Mouse (Mus musculus) ES-CJ7 (cell line): Measurements from ENCODE around the gene A030005L19Rik.
"Not testable (repeated sequence)": the region's sequence is repeated elsewhere in the genome, so short reads cannot be mapped to it uniquely, and the experiment has no call there.

Experiments used
- DNase-seq: peaks from one replicate; pipeline ENCODE4 v3.0.0; 2011; ENCODE audit warnings: low read depth, low spot score

A030005L19Rik gene

DNA sequence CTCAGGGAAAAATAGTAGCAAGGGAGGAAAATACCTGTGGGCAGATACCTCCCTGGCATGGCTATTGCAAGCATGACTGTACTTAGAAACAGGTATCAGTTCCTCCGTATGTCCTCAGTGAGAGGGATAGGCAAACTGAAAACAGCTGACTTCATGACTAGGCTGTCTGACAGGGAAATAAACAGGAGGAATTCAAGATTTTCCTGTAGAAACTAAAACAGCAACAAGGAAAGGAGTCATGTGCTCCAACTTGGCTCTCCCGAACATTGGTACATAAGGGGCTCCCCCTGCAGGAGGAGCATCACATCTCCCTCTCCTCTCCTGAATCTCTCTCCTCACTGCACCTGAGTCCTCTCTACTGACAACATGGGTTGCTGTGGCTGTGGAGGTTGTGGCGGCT is at the start of gene A030005L19Rik:
Gene A030005L19Rik (plus strand): TSS at position 301 of the 400 bp plus-strand sequence.
- DNase-seq: peak; percentile 48

GRCm38 (mm10) chr1:82870202-82870601 is 42.9 kb upstream of the A030005L19Rik start:
- no peak for DNase-seq

- DNase-seq: no peak
These were observed 34.0 kb upstream of the A030005L19Rik start for GRCm38 (mm10) chr1:82879172-82879571.

DNA sequence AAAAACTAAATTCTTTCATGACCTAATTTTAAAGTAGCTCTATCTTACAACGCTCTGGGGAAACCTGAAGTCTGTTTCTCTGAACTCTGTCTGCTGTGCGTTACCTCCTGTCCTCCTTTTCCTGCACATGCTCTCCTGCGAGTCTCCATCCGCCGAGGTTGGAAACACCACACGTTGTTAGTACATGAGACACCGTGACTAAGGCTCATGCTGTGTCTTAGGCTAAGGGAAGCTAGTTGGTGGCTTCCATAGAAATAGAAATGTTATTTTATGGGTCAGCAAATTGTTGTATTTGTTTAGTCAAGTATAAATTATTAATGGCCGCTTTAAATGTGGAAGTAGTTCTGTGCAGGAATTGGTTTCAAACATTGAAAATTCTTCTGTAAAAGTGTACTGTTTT is 32.9 kb upstream of the A030005L19Rik start:
- no peak for DNase-seq

- no peak for DNase-seq
These were observed 19.9 kb upstream of the A030005L19Rik start for GRCm38 (mm10) chr1:82893269-82893668.

DNA sequence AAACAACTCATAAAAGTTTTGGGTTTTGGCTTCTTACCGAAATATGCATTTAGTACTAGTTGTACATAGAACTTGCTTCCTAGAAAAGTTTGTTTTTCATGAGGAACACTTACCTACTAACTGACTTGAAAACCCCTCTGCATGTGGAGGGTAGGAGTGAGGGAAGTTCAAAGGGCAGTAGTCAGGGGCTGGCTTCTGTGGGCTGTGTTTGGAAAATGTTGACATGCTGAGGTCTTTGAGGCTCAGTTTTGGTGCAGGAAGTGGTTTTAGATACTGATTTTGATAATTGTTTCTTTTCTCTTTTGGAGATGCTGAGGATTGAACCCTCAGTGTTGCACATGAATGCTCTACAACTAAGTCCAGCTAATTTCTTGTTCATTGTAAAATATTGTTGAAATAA is 12.6 kb upstream of the A030005L19Rik start:
- DNase-seq: no peak

- no peak for DNase-seq
These were observed 11.9 kb upstream of the A030005L19Rik start for GRCm38 (mm10) chr1:82901201-82901600.

DNA sequence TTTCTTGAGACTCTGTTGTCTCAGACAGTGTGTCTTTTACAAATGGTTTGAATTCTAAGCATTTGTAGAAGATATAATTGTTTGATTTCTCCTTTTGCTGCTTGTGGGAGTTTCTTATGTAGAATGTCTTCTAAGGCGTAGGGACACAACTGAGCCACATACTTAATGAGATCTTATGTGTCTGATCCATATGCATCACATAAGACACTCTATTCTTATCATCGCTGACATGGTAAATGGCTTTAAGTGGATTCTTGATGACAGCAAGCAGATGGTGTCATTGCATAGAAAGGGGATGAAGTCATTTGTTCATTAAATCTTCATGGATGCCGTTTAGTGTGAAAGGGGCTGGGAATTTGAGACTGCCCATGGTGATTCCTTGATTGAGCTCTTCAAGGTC is 7.2 kb upstream of the A030005L19Rik start:
- no peak for DNase-seq

DNA sequence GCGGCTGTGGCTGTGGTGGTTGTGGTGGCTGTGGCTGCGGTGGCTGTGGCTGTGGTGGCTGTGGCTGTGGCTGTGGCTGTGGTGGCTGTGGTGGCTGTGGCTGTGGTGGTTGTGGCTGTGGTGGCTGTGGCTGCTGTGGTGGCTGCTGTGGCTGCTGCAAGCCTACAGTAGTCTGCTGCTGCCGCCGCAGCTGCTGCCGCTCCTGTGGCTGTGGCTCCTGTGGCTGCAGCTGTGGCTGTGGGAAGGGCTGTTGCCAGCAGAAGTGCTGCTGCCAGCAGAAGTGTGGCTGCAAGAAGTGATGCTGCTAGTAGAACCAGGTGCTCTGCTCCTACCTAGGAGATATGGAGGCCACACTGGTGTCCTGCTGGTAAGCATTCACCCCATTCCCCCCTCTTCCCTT is 309 bp downstream of the A030005L19Rik start:
- DNase-seq: not testable (repeated sequence)

GRCm38 (mm10) chr1:82924650-82925049 is 11.5 kb downstream of the A030005L19Rik start, which contains the start of gene A030014E15Rik:
A030014E15Rik (plus strand) TSS chr1:82924917.
- DNase-seq: peak; percentile 31

GRCm38 (mm10) chr1:82930558-82930957 is 17.4 kb downstream of the A030005L19Rik start:
- not testable (repeated sequence) for DNase-seq

DNA sequence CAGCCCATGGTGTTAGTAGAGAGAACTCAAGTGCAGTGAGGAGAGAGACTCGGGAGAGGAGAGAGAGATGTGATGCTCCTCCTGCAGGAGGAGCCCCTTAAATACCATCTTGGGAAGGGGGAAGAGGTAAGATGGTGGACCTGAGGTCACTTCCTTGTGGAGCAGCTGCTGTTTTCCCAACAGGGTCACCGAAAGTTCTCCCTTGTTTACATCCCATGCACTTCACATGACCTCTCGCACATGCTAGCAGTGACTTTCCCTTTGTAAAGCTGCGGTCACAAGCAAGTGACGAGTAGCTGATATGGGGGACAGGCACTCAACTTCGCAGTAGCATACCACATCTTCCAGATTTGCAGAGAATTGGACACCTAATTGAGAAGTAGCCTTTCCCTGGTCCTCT is 18.2 kb downstream of the A030005L19Rik start, which contains the start of gene Gm6217:
Gene Gm6217 (minus strand): TSS at position 74 of the 400 bp plus-strand sequence.
- DNase-seq: not testable (repeated sequence)

DNA sequence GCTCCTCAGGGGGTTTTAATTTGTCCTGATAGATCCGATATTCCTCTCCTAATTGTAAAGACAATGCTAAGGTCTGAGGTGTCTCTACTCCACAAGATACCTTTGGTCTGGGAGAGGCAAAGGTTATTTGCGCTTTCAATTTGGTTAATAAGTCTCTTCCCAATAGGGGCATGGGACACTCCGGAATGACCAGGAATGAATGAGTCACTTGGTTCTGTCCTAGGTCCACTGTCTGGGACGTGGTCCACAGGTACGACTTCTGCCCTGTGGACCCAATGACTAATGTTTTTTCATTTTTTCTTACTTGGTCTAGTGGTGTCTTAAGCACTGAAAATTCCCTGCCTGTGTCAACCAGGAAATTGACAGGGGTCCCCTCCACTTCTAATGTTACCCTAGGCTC is 25.5 kb downstream of the A030005L19Rik start:
- no peak for DNase-seq

DNA sequence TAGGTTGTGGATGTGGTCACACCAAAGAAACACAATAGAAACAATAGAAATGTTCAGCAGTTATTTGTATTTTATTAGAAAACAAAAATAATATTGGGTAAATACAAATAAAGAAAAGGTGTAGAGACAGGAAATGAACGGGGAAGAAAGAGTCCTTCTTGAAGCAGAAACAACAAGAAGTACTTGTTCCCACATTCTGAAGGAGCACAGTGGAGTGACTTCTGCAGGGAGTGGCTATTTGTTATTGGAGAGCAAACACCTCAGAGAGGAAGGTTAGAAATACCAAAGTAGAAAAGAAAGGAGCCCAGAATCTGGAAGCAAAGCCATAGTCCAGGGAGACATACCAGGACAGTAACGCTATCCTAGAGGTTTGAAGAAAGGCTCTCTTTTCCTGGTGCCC is 29.4 kb downstream of the A030005L19Rik start:
- DNase-seq: not testable (repeated sequence)

DNA sequence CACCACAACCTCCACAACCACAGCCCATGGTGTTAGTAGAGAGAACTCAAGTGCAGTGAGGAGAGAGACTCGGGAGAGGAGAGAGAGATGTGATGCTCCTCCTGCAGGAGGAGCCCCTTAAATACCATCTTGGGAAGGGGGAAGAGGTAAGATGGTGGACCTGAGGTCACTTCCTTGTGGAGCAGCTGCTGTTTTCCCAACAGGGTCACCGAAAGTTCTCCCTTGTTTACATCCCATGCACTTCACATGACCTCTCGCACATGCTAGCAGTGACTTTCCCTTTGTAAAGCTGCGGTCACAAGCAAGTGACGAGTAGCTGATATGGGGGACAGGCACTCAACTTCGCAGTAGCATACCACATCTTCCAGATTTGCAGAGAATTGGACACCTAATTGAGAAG is 30.2 kb downstream of the A030005L19Rik start, which contains the start of gene A030003K21Rik:
Gene A030003K21Rik (minus strand): TSS at position 94 of the 400 bp plus-strand sequence.
- not testable (repeated sequence) for DNase-seq

GRCm38 (mm10) chr1:82946029-82946428 is 32.9 kb downstream of the A030005L19Rik start:
- DNase-seq: not testable (repeated sequence)

GRCm38 (mm10) chr1:82948601-82949000 is 35.5 kb downstream of the A030005L19Rik start:
- DNase-seq: peak; percentile 59

- not testable (repeated sequence) for DNase-seq
These were observed 42.8 kb downstream of the A030005L19Rik start, which contains the start of gene Gm7544 for GRCm38 (mm10) chr1:82955913-82956312. Gm7544 (minus strand) TSS chr1:82956013.

DNA sequence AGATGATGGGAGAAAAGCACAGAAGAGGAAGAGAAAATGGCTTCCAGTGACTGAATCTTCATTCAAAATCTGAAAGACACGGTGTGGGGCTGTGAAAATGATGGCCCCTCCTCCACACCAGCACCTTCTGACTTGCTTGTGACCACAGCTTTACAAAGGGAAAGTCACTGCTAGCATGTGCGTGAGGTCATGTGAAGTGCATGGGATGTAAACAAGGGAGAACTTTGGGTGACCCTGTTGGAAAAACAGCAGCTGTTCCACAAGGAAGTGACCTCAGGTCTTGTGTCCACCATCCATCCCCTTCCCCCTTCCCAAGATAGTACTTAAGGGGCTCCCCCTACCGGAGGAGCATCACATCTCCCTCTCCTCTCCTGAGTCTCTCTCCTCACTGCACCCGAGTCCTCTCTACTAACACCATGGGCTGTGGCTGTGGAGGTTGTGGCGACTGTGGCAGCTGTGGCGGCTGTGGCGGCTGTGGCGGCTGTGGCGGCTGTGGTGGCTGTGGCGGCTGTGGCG is 46.8 kb downstream of the A030005L19Rik start, which contains the start of gene Gm47955:
Gene Gm47955 (plus strand): TSS at position 417 of the 516 bp plus-strand sequence.
- DNase-seq: peak; percentile 76
